Mouse (Mus musculus): ENCODE data around the gene Lcp2. TPM values are rescaled to one million over a fixed set of nuclear protein-coding genes. Genes with fewer than 3 reads are reported as not detected.

Lcp2 gene
- 1.1 and 2.4 TPM in 2 replicates for polyA plus RNA-seq (2021; fragmentation: Nextera tagmentation)
- long read RNA-seq, experiment 1, partial matches to known transcripts: 0 of 1 reads
- long read RNA-seq, experiment 1, other reads (novel, unspliced or antisense): 0 of 1 reads
- long read RNA-seq, experiment 2: 0 reads

GRCm38 (mm10) chr11:34046767-34047541 is at the start of gene Lcp2:
Gene Lcp2 (plus strand): TSS chr11:34046920.

GRCm38 (mm10) chr11:34098422-34098821 is 51.7 kb downstream of the Lcp2 start, which contains the start of gene 4930469K13Rik:
Gene 4930469K13Rik (minus strand): TSS chr11:34098554.

Other genes starting within 250 kb of the Lcp2 start
- 0.35 and 0.42 TPM in 2 replicates for gene Kcnmb1, start 83.9 kb upstream of the Lcp2 start, polyA plus RNA-seq (2021; fragmentation: Nextera tagmentation)
- gene Kcnip1, start 53.8 kb upstream of the Lcp2 start, polyA plus RNA-seq (2021; fragmentation: Nextera tagmentation): 27.2 and 39.0 TPM in 2 replicates
- gene 4930469K13Rik, start 51.6 kb downstream of the Lcp2 start, polyA plus RNA-seq (2021; fragmentation: Nextera tagmentation): not detected in 2 replicates
- gene Foxi1, start 161.2 kb downstream of the Lcp2 start, polyA plus RNA-seq (2021; fragmentation: Nextera tagmentation): 0.06 and 0.09 TPM in 2 replicates

Measured in left cerebral cortex, adult 6 months (tissue).